Mouse (Mus musculus) forebrain, embryonic 11.5 days (tissue): ENCODE results near the gene Gad2. TPM values are rescaled to one million over a fixed set of nuclear protein-coding genes. Genes with fewer than 3 reads are reported as not detected.

ENCODE experiments used
- ATAC-seq: fragments of 200-750 bp; cut with Nextera tagmentation; replicated peaks from 2 replicates; pipeline ENCODE4 v1.8.0; 2017; ENCODE audit warnings: moderate TSS enrichment; ENCODE audit not compliant: low FRiP score
- DNase-seq: peaks from one replicate; pipeline ENCODE4 v3.0.0-alpha.2; 2017; ENCODE audit warnings: low spot score
- H3K27ac ChIP-seq: fragments of 300-500 bp; sonication (generic); 2 replicates; pipeline ENCODE4 v1.5.1; 2014; ENCODE audit warnings: low read depth, low read length
- H3K27me3 ChIP-seq: fragments of 300-500 bp; sonication (generic); 2 replicates; pipeline ENCODE4 v1.6.1; 2014; ENCODE audit warnings: mild to moderate bottlenecking, low read length, mixed read lengths; ENCODE audit not compliant: control insufficient read depth, insufficient read depth
- H3K36me3 ChIP-seq: fragments of 300-500 bp; sonication (generic); 2 replicates; pipeline ENCODE4 v1.6.1; 2014; ENCODE audit warnings: mild to moderate bottlenecking, low read length, moderate library complexity, mixed read lengths; ENCODE audit not compliant: control insufficient read depth, insufficient read depth
- H3K4me1 ChIP-seq: fragments of 300-500 bp; sonication (generic); replicated peaks from 2 replicates; pipeline ENCODE4 v1.6.1; 2014; ENCODE audit warnings: low read length, mixed read lengths; ENCODE audit not compliant: control insufficient read depth, insufficient read depth
- H3K4me2 ChIP-seq: fragments of 300-500 bp; sonication (generic); 2 replicates; pipeline ENCODE4 v1.6.1; 2014; ENCODE audit warnings: low read depth, mild to moderate bottlenecking, low read length, moderate library complexity, mixed read lengths; ENCODE audit not compliant: severe bottlenecking
- H3K4me3 ChIP-seq: fragments of 300-500 bp; sonication (generic); 2 replicates; pipeline ENCODE4 v1.5.1; 2014; ENCODE audit warnings: low read depth, low read length
- H3K9ac ChIP-seq: fragments of 300-500 bp; sonication (generic); 2 replicates; pipeline ENCODE4 v1.6.1; 2014; ENCODE audit warnings: low read length
- H3K9me3 ChIP-seq: fragments of 300-500 bp; sonication (generic); 2 replicates; pipeline ENCODE4 v1.6.1; 2016; ENCODE audit warnings: low read length, mixed read lengths; ENCODE audit not compliant: control insufficient read depth
- WGBS: fragments of 180-500 bp; shearing (Covaris S2); extraction: QIAGEN DNeasy Blood & Tissue Kit; methylation state at CpG from one replicate; pipeline ENCODE4 v1.1.7; 2014; 5-methylcytosine and 5-hydroxymethylcytosine counted together
- microRNA-seq: library from miRNA; unstranded; fragments of <30 nt; microRNA quantifications from one replicate; pipeline ENCODE4, GENCODE M21; 2016; ENCODE audit not compliant: insufficient number of aligned reads
- polyA plus RNA-seq: library from polyadenylated mRNA; unstranded; fragments of >200 nt; fragmentation: Nextera tagmentation; extraction: Ambion mirVana; gene quantifications from 2 replicates; pipeline ENCODE4 v1.2.1, GENCODE M21; 2014

Gene Gad2
- polyA plus RNA-seq, 1 experiment from 2014 or later, result 29.6 TPM

DNA sequence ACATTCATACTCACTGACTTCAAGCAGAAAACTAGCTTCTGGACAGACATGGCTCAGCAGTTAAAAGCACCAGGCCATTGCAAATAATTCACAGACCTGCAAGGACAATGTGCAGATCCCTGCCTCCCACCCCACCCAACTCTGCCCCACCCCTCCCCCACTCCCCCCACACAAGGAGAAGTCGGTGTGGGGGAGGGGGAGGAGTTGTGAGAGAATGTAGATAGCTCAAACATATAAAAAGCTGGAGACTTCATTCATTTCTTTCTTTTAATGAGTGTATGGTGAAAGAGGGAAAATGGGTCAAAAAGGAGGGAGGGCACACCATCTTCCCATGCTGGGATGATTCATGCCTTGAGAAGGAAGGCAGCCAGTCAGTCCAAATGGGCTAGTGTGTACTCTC lies 117.4 kb downstream of the Gad2 start:
- DNase-seq, result no peak
- Histone ChIP-seq H3K4me3 (no peak overlapping the region), H3K27me3 (no peaks in the 10 kb centered on the region), H3K9ac (no peak overlapping the region), H3K27ac (no peak overlapping the region), H3K9me3 (no peaks in the 10 kb centered on the region), H3K4me2 (no peak overlapping the region), H3K4me1 (no peaks in the 10 kb centered on the region), H3K36me3 (no peaks in the 10 kb centered on the region)
- no peak for ATAC-seq
- WGBS, result 91% methylated on average over 1 of the region's 1 CpGs

DNA sequence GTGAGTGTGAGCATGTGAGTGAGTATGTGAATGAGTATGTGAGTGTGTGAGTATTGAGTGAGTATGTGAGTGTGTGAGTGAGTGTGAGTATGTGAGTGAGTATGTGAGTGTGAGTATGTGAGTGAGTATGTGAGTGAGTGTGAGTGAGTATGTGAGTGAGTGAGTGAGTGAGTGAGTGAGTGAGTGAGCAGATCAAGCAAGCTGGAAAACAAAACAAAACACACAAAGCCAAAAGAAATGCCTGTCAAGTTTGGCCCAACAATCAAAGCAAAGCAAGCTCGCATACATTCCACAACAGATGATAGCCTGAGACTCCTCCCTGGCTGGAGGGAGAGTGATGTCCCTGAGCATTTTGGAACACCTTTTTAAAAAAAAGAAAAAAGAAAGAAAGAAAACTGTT lies 118.4 kb downstream of the Gad2 start:
- ATAC-seq, result no peak
- WGBS, result 83% methylated on average over 1 of the region's 1 CpGs
- no peaks in the 10 kb centered on the region for H3K27me3 ChIP-seq

DNA sequence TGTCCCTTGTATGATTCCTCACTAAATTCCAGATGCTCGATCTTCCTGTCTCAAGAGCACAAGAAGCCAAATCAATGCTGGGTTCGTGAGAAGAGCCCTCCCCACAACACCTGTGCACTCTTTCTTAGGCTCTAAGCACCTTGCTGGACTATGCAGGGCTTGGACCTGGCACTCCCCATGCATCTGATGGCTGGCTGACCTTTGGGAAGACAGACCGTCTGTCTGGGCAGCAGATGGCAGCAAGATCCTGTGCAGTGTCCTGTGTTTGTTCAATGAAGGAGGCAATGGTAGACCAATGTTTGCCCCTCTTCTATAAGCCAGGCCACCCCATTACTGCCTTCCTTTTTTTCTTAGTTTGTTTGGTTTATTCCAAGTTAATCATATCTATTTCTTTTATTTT lies 119.2 kb downstream of the Gad2 start:
- Histone ChIP-seq H3K4me3 (no peak overlapping the region), H3K4me1 (no peaks in the 10 kb centered on the region), H3K4me2 (no peak overlapping the region), H3K27ac (no peak overlapping the region), H3K27me3 (no peaks in the 10 kb centered on the region), H3K36me3 (no peaks in the 10 kb centered on the region), H3K9me3 (no peaks in the 10 kb centered on the region), H3K9ac (no peak overlapping the region)
- 63% methylated on average over 3 of the region's 3 CpGs for WGBS
- no peak for ATAC-seq
- DNase-seq, result no peak

More for the DNA sequence above, 118.4 kb downstream of the Gad2 start:
- Histone ChIP-seq H3K9me3 (no peaks in the 10 kb centered on the region), H3K36me3 (no peaks in the 10 kb centered on the region), H3K9ac (no peak overlapping the region), H3K4me3 (no peak overlapping the region), H3K4me1 (no peaks in the 10 kb centered on the region), H3K4me2 (no peak overlapping the region), H3K27ac (no peak overlapping the region)
- DNase-seq, result no peak

Small RNAs within 50 kb of the gene (microRNA-seq; reads per million reads assigned to microRNA genes)
- gene Gm23636 (not detected), gene Mir3967 (not detected)

Other genes with a start within 250 kb of the Gad2 start
- 0.53 and 0.76 TPM in 2 replicates for gene Apbb1ip, start 151.9 kb downstream of the Gad2 start, polyA plus RNA-seq